Mouse (Mus musculus) spleen, adult 2 months (tissue): ENCODE results near the gene Asb15.

Experiments used
- CTCF ChIP-seq: fragments of 200-500 bp; IDR thresholded peaks from 2 replicates; pipeline ENCODE4 v1.5.1; 2011; ENCODE audit warnings: mild to moderate bottlenecking, inconsistent platforms; ENCODE audit not compliant: insufficient read depth, insufficient read length, insufficient replicate concordance; ENCODE audit errors: extremely low read depth
- POLR2A ChIP-seq: fragments of 200-500 bp; IDR thresholded peaks from 2 replicates; pipeline ENCODE4 v1.6.1; 2011; ENCODE audit warnings: low read depth, low read length, inconsistent platforms

- TF ChIP-seq POLR2A (no peak), CTCF (no peak)
These were observed 36.1 kb downstream of the Asb15 start for GRCm38 (mm10) chr6:24564081-24564480.
